Mouse (Mus musculus): ENCODE data around the gene Irf6. TPM values are rescaled to one million over a fixed set of nuclear protein-coding genes. Genes with fewer than 3 reads are reported as not detected.

Gene Irf6
- polyA plus RNA-seq, 1 experiment = 0.71 TPM

DNA sequence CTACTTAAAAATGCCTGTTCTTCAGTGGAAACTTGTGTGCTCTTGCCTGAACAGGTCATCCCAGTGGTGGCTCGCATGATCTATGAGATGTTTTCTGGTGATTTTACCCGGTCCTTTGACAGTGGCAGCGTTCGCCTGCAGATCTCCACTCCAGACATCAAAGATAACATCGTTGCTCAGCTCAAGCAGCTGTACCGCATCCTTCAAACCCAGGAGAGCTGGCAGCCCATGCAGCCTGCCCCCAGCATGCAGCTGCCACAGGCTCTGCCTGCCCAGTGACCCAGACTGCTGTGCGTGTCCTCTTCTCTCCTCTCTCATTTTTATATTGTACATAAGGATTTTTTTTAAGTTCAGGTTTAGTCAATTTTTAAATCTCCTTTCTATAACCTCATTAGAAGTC is 16.3 kb downstream of the Irf6 start:
- H3K4me3 ChIP-seq (ENCODE audit: insufficient read depth, low read length) = no peak overlapping the region
- H3K27ac ChIP-seq (ENCODE audit: insufficient read depth, low read length) = no peak overlapping the region
- no peak for TF ChIP-seq POLR2A (IDR thresholded peaks at IDR 0.05; ENCODE audit: extremely low read depth, insufficient read depth, low read length)
- no peak for TF ChIP-seq CTCF (IDR thresholded peaks at IDR 0.05; ENCODE audit: extremely low read depth, insufficient read depth, low read length)
- H3K4me1 ChIP-seq (ENCODE audit: control insufficient read depth, insufficient read depth, low read length) = peaks cover 3% of the 10 kb centered on the region; the same call in 1 of the 2 replicates

DNA sequence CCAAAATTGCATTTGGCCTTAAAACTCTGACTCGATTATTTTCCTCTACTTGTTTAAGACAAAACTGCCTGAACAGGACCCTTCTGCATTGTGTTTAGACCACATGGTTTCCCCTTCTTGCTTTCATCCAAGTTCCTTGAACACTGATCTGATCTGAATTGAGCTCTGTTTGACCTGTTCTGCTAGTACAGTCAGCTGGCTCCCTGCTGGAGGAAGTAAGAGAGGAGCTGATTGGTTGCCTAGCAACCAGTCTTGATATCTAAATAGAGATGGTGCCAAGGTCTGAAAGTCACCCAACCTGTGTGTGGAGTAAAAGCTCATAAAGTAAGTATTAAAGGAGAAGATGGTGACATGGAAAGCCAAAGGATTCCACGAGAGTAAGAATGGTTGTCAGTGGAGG is 16.9 kb downstream of the Irf6 start:
- TF ChIP-seq CTCF (IDR thresholded peaks at IDR 0.05; ENCODE audit: extremely low read depth, insufficient read depth, low read length) (no peak), POLR2A (IDR thresholded peaks at IDR 0.05; ENCODE audit: extremely low read depth, insufficient read depth, low read length) (no peak)
- Histone ChIP-seq H3K4me1 (ENCODE audit: control insufficient read depth, insufficient read depth, low read length) (peaks cover 3% of the 10 kb centered on the region; the same call in 1 of the 2 replicates), H3K4me3 (ENCODE audit: insufficient read depth, low read length) (no peak overlapping the region), H3K27ac (ENCODE audit: insufficient read depth, low read length) (no peak overlapping the region)

DNA sequence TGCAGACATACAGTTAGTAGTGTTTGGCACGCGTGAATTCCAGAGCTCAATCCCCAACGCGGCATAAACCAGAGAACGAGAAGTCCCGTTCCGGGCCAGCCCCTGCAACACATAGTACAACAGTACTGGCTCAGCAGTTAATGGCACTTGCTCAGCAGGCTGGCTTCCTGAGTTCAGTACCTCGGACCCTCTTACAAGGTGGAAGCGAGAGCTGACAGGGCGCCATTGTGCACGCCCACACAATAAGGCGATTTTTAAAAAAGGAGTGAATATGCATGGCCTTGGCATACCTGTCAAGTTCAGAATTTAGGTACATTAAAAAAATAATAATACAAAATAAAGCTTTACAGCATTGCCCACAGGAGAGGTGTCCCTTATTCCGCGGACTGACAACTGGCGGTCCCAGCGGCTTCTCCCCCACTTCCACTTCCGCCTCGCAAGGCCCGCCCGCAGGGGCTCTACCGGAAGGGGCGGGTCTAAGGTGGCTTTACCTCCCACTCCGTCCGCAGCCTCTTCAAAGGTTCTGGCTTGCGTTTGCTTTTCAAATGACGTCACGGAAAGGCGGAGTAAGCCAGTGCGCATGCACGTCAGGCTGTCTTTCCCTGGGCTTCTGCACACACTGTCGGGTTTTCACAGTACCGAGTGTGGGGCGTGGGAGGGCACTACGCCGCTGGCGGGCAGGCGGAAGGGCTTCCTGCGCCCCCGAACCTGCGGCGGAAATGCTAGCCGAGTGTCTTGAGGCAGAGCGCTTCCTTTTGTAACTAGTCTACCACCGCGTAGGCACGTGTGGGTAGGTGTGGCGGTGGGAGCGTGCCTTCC is 20.3 kb downstream of the Irf6 start:
- H3K4me3 ChIP-seq (ENCODE audit: insufficient read depth, low read length) = peak overlapping the region; percentile 75
- no peak for TF ChIP-seq CTCF (IDR thresholded peaks at IDR 0.05; ENCODE audit: extremely low read depth, insufficient read depth, low read length)
- TF ChIP-seq POLR2A (IDR thresholded peaks at IDR 0.05; ENCODE audit: extremely low read depth, insufficient read depth, low read length) = peak; percentile 92
- H3K4me1 ChIP-seq (ENCODE audit: control insufficient read depth, insufficient read depth, low read length) = peaks cover 3% of the 10 kb centered on the region; the same call in 1 of the 2 replicates
- peak overlapping the region; percentile 40 for H3K27ac ChIP-seq (ENCODE audit: insufficient read depth, low read length)

DNA sequence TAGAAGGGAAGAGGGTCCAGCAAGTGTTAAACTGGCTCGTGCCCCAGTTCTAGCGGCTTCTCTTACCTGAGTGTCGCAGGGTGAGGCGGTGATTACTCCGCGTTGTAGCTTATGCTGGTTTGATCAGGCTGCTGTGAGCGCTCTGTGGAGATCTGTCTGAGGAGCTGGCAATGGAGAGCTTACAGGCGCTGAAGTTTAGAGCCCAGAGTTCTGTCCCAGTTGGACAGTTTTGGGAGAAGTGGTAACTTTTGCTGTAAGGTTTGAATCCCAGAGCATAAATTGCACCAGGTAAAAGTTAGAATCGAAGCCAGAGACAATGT is 20.9 kb downstream of the Irf6 start:
- Histone ChIP-seq H3K27ac (ENCODE audit: insufficient read depth, low read length) (peak overlapping the region; percentile 30), H3K4me1 (ENCODE audit: control insufficient read depth, insufficient read depth, low read length) (peaks cover 3% of the 10 kb centered on the region; the same call in 1 of the 2 replicates), H3K4me3 (ENCODE audit: insufficient read depth, low read length) (peak overlapping the region; percentile 75)
- TF ChIP-seq POLR2A (IDR thresholded peaks at IDR 0.05; ENCODE audit: extremely low read depth, insufficient read depth, low read length) (no peak), CTCF (IDR thresholded peaks at IDR 0.05; ENCODE audit: extremely low read depth, insufficient read depth, low read length) (no peak)

DNA sequence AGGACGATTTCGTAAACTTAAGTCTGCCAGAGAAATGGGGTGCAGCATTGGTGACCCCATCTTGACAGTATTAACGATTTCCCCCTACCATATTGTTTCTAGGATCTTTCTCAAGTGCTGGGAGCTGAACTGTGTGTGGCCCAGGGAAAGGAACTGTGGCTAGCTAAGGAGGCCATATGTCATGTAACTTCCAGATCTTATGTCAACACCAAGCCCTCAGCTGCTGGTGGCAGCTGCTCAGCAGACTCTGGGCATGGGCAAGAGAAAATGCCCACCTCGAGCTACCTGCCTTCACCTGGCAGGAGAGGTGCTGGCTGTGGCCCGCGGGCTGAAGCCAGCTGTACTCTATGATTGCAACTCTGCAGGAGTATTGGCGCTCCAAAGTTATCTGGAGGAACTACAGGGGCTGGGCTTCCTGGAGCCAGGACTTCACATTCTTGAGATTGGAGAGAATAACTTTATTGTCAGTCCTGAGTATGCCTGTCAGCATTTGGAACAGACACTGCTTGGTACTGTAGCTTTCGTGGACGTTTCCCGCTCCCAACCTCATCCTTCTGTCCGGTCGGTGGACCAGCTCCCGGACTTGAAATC is 21.3 kb downstream of the Irf6 start:
- Histone ChIP-seq H3K27ac (ENCODE audit: insufficient read depth, low read length) (no peak overlapping the region), H3K4me1 (ENCODE audit: control insufficient read depth, insufficient read depth, low read length) (peaks cover 3% of the 10 kb centered on the region; the same call in 1 of the 2 replicates), H3K4me3 (ENCODE audit: insufficient read depth, low read length) (peak overlapping the region; percentile 75; the same call in 1 of the 2 replicates)
- no peak for TF ChIP-seq CTCF (IDR thresholded peaks at IDR 0.05; ENCODE audit: extremely low read depth, insufficient read depth, low read length)
- TF ChIP-seq POLR2A (IDR thresholded peaks at IDR 0.05; ENCODE audit: extremely low read depth, insufficient read depth, low read length) = no peak

DNA sequence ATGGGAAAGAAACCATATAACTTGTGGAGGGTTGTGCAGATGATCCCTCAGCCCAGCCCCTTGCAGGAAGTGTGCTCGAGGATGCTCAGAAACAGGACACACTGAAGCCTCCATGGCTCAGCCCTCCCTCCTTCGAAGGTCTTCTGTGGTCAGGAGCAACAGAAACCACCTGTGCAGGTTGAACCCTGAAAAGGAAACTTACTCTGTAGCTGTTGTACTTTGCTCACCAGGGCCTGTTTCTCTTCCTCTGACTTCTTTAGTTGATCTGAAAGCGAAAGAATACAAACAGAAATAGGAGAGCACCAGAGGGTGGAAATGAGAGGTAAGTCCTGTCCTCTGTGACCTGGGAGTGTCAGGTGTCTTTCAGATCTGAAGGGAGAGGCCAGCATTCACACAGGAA is 28.2 kb downstream of the Irf6 start:
- TF ChIP-seq POLR2A (IDR thresholded peaks at IDR 0.05; ENCODE audit: extremely low read depth, insufficient read depth, low read length) (no peak), CTCF (IDR thresholded peaks at IDR 0.05; ENCODE audit: extremely low read depth, insufficient read depth, low read length) (no peak)
- Histone ChIP-seq H3K27ac (ENCODE audit: insufficient read depth, low read length) (no peak overlapping the region), H3K4me1 (ENCODE audit: control insufficient read depth, insufficient read depth, low read length) (no peaks in the 10 kb centered on the region), H3K4me3 (ENCODE audit: insufficient read depth, low read length) (no peak overlapping the region)

DNA sequence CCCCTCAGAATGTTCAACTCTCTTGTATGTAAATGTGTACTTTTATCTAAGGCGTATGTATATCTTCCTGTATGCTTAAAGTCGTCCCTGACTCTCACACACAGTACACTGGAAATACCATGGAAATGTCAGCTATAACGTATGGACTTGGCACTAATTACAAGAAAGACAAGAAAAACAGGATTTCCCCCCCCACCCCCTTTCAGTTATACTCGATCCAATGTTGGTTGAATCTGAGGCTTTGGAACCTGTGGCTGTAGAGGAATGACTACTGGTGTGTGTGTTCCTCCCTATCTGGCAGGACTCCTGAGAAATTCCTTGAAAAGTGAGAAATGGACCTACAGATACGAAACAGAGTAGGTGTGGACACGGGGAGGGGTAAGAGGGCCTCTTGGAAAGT is 35.3 kb downstream of the Irf6 start:
- Histone ChIP-seq H3K4me3 (ENCODE audit: insufficient read depth, low read length) (no peak overlapping the region), H3K4me1 (ENCODE audit: control insufficient read depth, insufficient read depth, low read length) (no peaks in the 10 kb centered on the region), H3K27ac (ENCODE audit: insufficient read depth, low read length) (peak overlapping the region; percentile 13; the same call in 1 of the 2 replicates)
- TF ChIP-seq CTCF (IDR thresholded peaks at IDR 0.05; ENCODE audit: extremely low read depth, insufficient read depth, low read length) (no peak), POLR2A (IDR thresholded peaks at IDR 0.05; ENCODE audit: extremely low read depth, insufficient read depth, low read length) (no peak)

DNA sequence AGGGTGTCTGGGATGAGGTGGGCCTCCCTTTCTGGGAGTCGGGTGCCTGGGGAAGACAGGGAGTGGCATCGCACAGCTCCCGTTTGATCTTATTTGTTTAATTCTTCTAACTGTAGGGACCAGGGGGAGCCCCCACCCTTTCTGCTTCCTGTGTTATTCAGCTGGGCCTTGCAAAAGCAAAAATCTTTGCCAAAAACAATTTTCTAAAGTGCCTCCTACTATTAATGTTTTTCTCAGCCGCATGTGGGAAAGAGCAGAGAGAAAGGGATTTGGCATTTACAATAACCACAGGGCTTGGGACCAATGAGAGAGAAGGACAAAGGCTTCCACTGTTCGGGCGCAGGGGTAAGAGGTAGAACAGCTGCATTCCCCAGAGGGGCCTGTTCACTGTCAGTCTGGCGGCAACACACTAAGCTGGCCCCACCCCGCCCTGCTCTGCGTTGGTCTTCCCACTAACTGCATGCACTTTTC is 36.3 kb downstream of the Irf6 start:
- no peaks in the 10 kb centered on the region for H3K4me1 ChIP-seq (ENCODE audit: control insufficient read depth, insufficient read depth, low read length)
- TF ChIP-seq POLR2A (IDR thresholded peaks at IDR 0.05; ENCODE audit: extremely low read depth, insufficient read depth, low read length) (no peak), CTCF (IDR thresholded peaks at IDR 0.05; ENCODE audit: extremely low read depth, insufficient read depth, low read length) (no peak)
- peak overlapping the region; percentile 13 for H3K27ac ChIP-seq (ENCODE audit: insufficient read depth, low read length)
- no peak overlapping the region for H3K4me3 ChIP-seq (ENCODE audit: insufficient read depth, low read length)

DNA sequence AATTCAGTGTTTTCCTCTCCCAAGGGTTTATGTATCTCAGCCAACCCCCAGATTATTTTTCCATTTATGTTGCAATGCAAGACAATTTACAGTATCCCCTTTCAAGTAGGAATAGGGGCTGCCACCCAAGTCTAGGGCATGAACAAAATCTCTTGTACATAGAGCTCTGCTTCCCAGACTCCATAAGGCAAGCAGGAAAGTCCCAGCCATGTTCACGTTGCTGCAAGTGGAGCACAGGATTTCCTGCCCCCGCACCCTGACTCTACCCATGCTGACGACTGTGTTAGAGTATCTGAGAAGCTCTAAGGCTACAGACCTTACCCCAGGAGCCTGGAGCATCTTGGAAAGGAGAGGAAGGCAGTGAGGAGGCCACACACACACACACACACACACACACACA is 36.9 kb downstream of the Irf6 start:
- H3K4me3 ChIP-seq (ENCODE audit: insufficient read depth, low read length) = no peak overlapping the region
- no peaks in the 10 kb centered on the region for H3K4me1 ChIP-seq (ENCODE audit: control insufficient read depth, insufficient read depth, low read length)
- TF ChIP-seq CTCF (IDR thresholded peaks at IDR 0.05; ENCODE audit: extremely low read depth, insufficient read depth, low read length) (no peak), POLR2A (IDR thresholded peaks at IDR 0.05; ENCODE audit: extremely low read depth, insufficient read depth, low read length) (no peak)
- peak overlapping the region; percentile 13; the same call in 1 of the 2 replicates for H3K27ac ChIP-seq (ENCODE audit: insufficient read depth, low read length)

Measured in cortical plate, adult 2 months (tissue).